Mouse (Mus musculus) ES-Bruce4 (cell line): ENCODE measurements around the gene Mycbpap.
A peak's percentile ranks its signal among the peaks of the same experiment; 100 is the strongest.

ENCODE experiments used
- CTCF ChIP-seq: IDR thresholded peaks from one replicate; pipeline ENCODE4 v1.8.1; 2011; ENCODE audit warnings: low read depth, low read length
- EP300 ChIP-seq: IDR thresholded peaks from 2 replicates; pipeline ENCODE4 v1.6.1; 2011; ENCODE audit warnings: low read depth, low read length; ENCODE audit not compliant: insufficient read depth
- POLR2A ChIP-seq: IDR thresholded peaks from one replicate; pipeline ENCODE4 v1.8.1; 2011; ENCODE audit warnings: low read length; ENCODE audit not compliant: insufficient read depth

- TF ChIP-seq POLR2A, result no peak
- peak; percentile 88 for TF ChIP-seq CTCF
- no peak for TF ChIP-seq EP300
Measured at GRCm38 (mm10) chr11:94486001-94486400, 35.5 kb downstream of the Mycbpap start, which contains the start of gene Spata20.
